Comparison of ENCODE assay signal across 18 mouse cellular contexts in the genomic region with DNA sequence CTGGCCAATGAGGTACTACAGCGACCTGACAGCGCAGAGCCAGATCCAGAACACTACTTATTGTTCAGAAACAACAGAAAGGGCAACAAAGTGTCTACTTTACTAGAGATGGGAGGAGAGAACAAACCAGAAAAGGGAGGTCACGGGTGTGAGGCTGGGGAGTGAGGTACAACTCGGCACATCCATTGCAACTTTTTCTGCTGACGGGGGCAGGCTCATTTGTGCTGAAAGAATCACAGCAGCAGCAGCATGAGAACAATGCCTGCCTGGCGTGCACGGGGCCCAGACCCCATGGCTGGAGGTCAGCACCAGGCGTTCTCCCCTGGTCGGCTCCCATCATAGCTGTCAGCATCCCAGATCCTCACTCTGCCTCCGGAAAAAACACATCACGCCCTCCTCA. TPM values are rescaled to one million over a fixed set of nuclear protein-coding genes. Genes with fewer than 3 reads are reported as not detected.
DNase-seq lines count a peak whose midpoint lies in the region; ATAC-seq lines count a peak whose summit lies in the region.
"Had no signal": no experiment of that assay in that cellular context is flagged by ENCODE, and none has a peak within 500 bp of the region (broad histone marks: within the 10 kb centered on the region; RNA-seq: fewer than 3 reads in every experiment).

No protein-coding gene starts in this region.

- no peak for ATAC-seq in hindbrain, embryonic 13.5 days (ENCODE audit: low FRiP score)
- ATAC-seq in midbrain, embryonic 11.5 days (ENCODE audit: low FRiP score), result no peak
- ATAC-seq in midbrain, embryonic 14.5 days (ENCODE audit: low FRiP score, low TSS enrichment), result no peak
- ATAC-seq in megakaryocyte, adult 5-6 weeks (ENCODE audit: poor library complexity, severe bottlenecking), result no peak
- ATAC-seq: CD4-positive, CD25-positive, alpha-beta regulatory T cell, adult 4 months; forebrain, embryonic 14.5 days; midbrain, embryonic 15.5 days had no signal

- WGBS in hindbrain, embryonic 10.5 days, result 15% methylated on average over 11 of the region's 11 CpGs
- 8% methylated on average over 11 of the region's 11 CpGs for WGBS in hindbrain, embryonic 13.5 days
- 21% methylated on average over 11 of the region's 11 CpGs for WGBS in midbrain, embryonic 11.5 days
- WGBS in midbrain, embryonic 14.5 days, result 16% methylated on average over 11 of the region's 11 CpGs
- WGBS in macrophage (ENCODE audit: missing documents), result 92% methylated on average over 11 of the region's 11 CpGs

- H3K4me1 ChIP-seq in hindbrain, embryonic 10.5 days (replicated peaks), result peaks cover 15% of the 10 kb centered on the region
- peaks cover 16% of the 10 kb centered on the region; the same call in 1 of the 2 replicates for H3K4me1 ChIP-seq in hindbrain, embryonic 13.5 days (replicated peaks)
- H3K4me1 ChIP-seq in midbrain, embryonic 11.5 days (ENCODE audit: control insufficient read depth, insufficient read depth, low read length), result peaks cover 8% of the 10 kb centered on the region
- H3K4me1 ChIP-seq in midbrain, embryonic 14.5 days (ENCODE audit: control insufficient read depth, insufficient read depth, low read length), result 0 out of 2 replicates have a peak, but pooled peaks cover 2% of the 10 kb centered on the region

- H3K27ac ChIP-seq in hindbrain, embryonic 10.5 days, result peak overlapping the region; percentile 66
- no peak overlapping the region for H3K27ac ChIP-seq in hindbrain, embryonic 13.5 days
- H3K27ac ChIP-seq in midbrain, embryonic 11.5 days (ENCODE audit: low read depth, low read length), result no peak overlapping the region
- no peak overlapping the region for H3K27ac ChIP-seq in midbrain, embryonic 14.5 days (replicated peaks; ENCODE audit: low read depth, low read length)
- H3K27ac ChIP-seq in macrophage, result peak overlapping the region; percentile 84
- H3K27ac ChIP-seq: liver, embryonic 15.5 days; midbrain, embryonic 15.5 days; neural tube, embryonic 13.5 days had no signal

- H3K4me3 ChIP-seq in hindbrain, embryonic 10.5 days, result no peak overlapping the region
- no peak overlapping the region for H3K4me3 ChIP-seq in hindbrain, embryonic 13.5 days
- H3K4me3 ChIP-seq in midbrain, embryonic 11.5 days (ENCODE audit: low read depth, low read length), result no peak overlapping the region
- H3K4me3 ChIP-seq in midbrain, embryonic 14.5 days (replicated peaks; ENCODE audit: low read depth, low read length), result no peak overlapping the region
- no peak overlapping the region for H3K4me3 ChIP-seq in macrophage (ENCODE audit: inconsistent target)
- H3K4me3 ChIP-seq: liver, embryonic 15.5 days; midbrain, embryonic 15.5 days; neural tube, embryonic 13.5 days had no signal

- H3K79me2 ChIP-seq in macrophage (ENCODE audit: inconsistent target), result peaks cover 95% of the 10 kb centered on the region

- peak; percentile 17 for DNase-seq in embryo, embryonic 10 days (ENCODE audit: low spot score)
- DNase-seq in embryo, embryonic 9.5 days (ENCODE audit: extremely low spot score), result no peak
- no peak for DNase-seq in hindbrain, embryonic 10.5 days (ENCODE audit: low spot score)
- DNase-seq in midbrain, embryonic 11.5 days (ENCODE audit: low spot score, missing footprints), result no peak
- DNase-seq in midbrain, embryonic 14.5 days, result no peak
- DNase-seq: cerebellum, postnatal 10 days; embryo, embryonic 11 days; kidney, adult 18-20 months; kidney, postnatal 36 days had no signal

- H3K9me3 ChIP-seq in hindbrain, embryonic 10.5 days, result no peaks in the 10 kb centered on the region
- no peaks in the 10 kb centered on the region for H3K9me3 ChIP-seq in hindbrain, embryonic 13.5 days
- H3K9me3 ChIP-seq in midbrain, embryonic 11.5 days (ENCODE audit: control insufficient read depth, low read length), result no peaks in the 10 kb centered on the region
- no peaks in the 10 kb centered on the region for H3K9me3 ChIP-seq in midbrain, embryonic 14.5 days (ENCODE audit: control insufficient read depth, low read length)
- H3K9me3 ChIP-seq: liver, embryonic 15.5 days; midbrain, embryonic 15.5 days; neural tube, embryonic 13.5 days had no signal

- H3K27me3 ChIP-seq in hindbrain, embryonic 10.5 days (ENCODE audit: insufficient read depth, poor library complexity, severe bottlenecking), result peaks cover 10% of the 10 kb centered on the region; the same call in 1 of the 2 replicates
- no peaks in the 10 kb centered on the region for H3K27me3 ChIP-seq in hindbrain, embryonic 13.5 days
- no peaks in the 10 kb centered on the region for H3K27me3 ChIP-seq in midbrain, embryonic 11.5 days (ENCODE audit: control insufficient read depth, insufficient read depth, low read length)
- H3K27me3 ChIP-seq in midbrain, embryonic 14.5 days (ENCODE audit: control insufficient read depth, insufficient read depth, low read length), result no peaks in the 10 kb centered on the region
- H3K27me3 ChIP-seq: liver, embryonic 15.5 days; midbrain, embryonic 15.5 days; neural tube, embryonic 13.5 days had no signal

- H3K9ac ChIP-seq in hindbrain, embryonic 13.5 days, result no peak overlapping the region
- H3K9ac ChIP-seq in midbrain, embryonic 11.5 days (ENCODE audit: low read length), result peak overlapping the region; percentile 16; the same call in 1 of the 2 replicates
- H3K9ac ChIP-seq in midbrain, embryonic 14.5 days (replicated peaks; ENCODE audit: low read length), result no peak overlapping the region
- H3K9ac ChIP-seq: liver, embryonic 15.5 days; midbrain, embryonic 15.5 days had no signal

- H3K36me3 ChIP-seq in hindbrain, embryonic 10.5 days, result no peaks in the 10 kb centered on the region
- no peaks in the 10 kb centered on the region for H3K36me3 ChIP-seq in hindbrain, embryonic 13.5 days
- no peaks in the 10 kb centered on the region for H3K36me3 ChIP-seq in midbrain, embryonic 11.5 days (ENCODE audit: control insufficient read depth, insufficient read depth, low read length)
- no peaks in the 10 kb centered on the region for H3K36me3 ChIP-seq in midbrain, embryonic 14.5 days (ENCODE audit: control insufficient read depth, insufficient read depth, low read length)
- no peaks in the 10 kb centered on the region for H3K36me3 ChIP-seq in macrophage (ENCODE audit: inconsistent target)
- H3K36me3 ChIP-seq: liver, embryonic 15.5 days; midbrain, embryonic 15.5 days; neural tube, embryonic 13.5 days had no signal

- no peak overlapping the region for H3K4me2 ChIP-seq in hindbrain, embryonic 13.5 days
- H3K4me2 ChIP-seq in midbrain, embryonic 11.5 days, result no peak overlapping the region
- no peak overlapping the region for H3K4me2 ChIP-seq in midbrain, embryonic 14.5 days (ENCODE audit: low read length)
- H3K4me2 ChIP-seq: liver, embryonic 15.5 days; midbrain, embryonic 15.5 days; neural tube, embryonic 13.5 days had no signal

RNA-seq across cellular contexts. Expression of a gene that starts 10.1 kb away (rescaled TPM):
- 16.2 and 16.4 TPM in 2 replicates for polyA plus RNA-seq in hindbrain, embryonic 10.5 days (2016; fragmentation: Nextera tagmentation; extraction: Ambion mirVana)
- polyA plus RNA-seq in hindbrain, embryonic 13.5 days (2015; fragmentation: Nextera tagmentation; extraction: Ambion mirVana), result 9.2 and 10.8 TPM in 2 replicates
- 13.5 and 14.5 TPM in 2 replicates for polyA plus RNA-seq in midbrain, embryonic 11.5 days (2014; fragmentation: Nextera tagmentation; extraction: Ambion mirVana)
- 7.2 and 8.6 TPM in 2 replicates for polyA plus RNA-seq in midbrain, embryonic 14.5 days (2014; fragmentation: Nextera tagmentation; extraction: Ambion mirVana)
- 10 to 100 TPM; 11.2 to 85.0 (median 41.0) TPM for total RNA-seq in macrophage (2018; cell fraction: chromatin; rRNA removed)
- 10 to 100 TPM in 12 of 26 experiments, 1 to 10 TPM in 14; 2.1 to 18.6 (median 9.3) TPM for total RNA-seq in macrophage (2018; cell fraction: cytosol; rRNA removed)
- total RNA-seq in macrophage (2018; cell fraction: nucleus; rRNA removed), result 10 to 100 TPM in 20 of 26 experiments, 1 to 10 TPM in 6; 5.9 to 56.9 (median 19.8) TPM
- 10.0 to 13.6 TPM (median 12.2 TPM) in 3 replicates for polyA plus RNA-seq in macrophage (2018)
- 5.4 and 7.2 TPM in 2 replicates for total RNA-seq in megakaryocyte, adult 5-6 weeks (2015)
- 9.7 and 11.1 TPM in 2 replicates for total RNA-seq in megakaryocyte, adult 5-6 weeks (2017)

RNA-seq across cellular contexts. Expression of a gene that starts 56.5 kb away (rescaled TPM):
- polyA plus RNA-seq in hindbrain, embryonic 10.5 days (2016; fragmentation: Nextera tagmentation; extraction: Ambion mirVana), result 0.16 and 0.86 TPM in 2 replicates
- 0.32 and 0.48 TPM in 2 replicates for polyA plus RNA-seq in hindbrain, embryonic 13.5 days (2015; fragmentation: Nextera tagmentation; extraction: Ambion mirVana)
- polyA plus RNA-seq in midbrain, embryonic 11.5 days (2014; fragmentation: Nextera tagmentation; extraction: Ambion mirVana), result 0.14 and 0.28 TPM in 2 replicates
- polyA plus RNA-seq in midbrain, embryonic 14.5 days (2014; fragmentation: Nextera tagmentation; extraction: Ambion mirVana), result 0.12 and 0.19 TPM in 2 replicates
- under 1 TPM in 2 of 26 experiments, not detected in 24; 0.33 to 0.38 TPM for total RNA-seq in macrophage (2018; cell fraction: chromatin; rRNA removed)
- total RNA-seq in macrophage (2018; cell fraction: cytosol; rRNA removed), result under 1 TPM in 18 of 26 experiments, not detected in 8; 0.05 to 0.31 (median 0.15) TPM
- total RNA-seq in macrophage (2018; cell fraction: nucleus; rRNA removed), result under 1 TPM in 2 of 26 experiments, not detected in 24; 0.21 to 0.28 TPM
- 0.11 TPM in 1 of 3 replicates, not detected in the others for polyA plus RNA-seq in macrophage (2018)
- 0.16 TPM in 1 of 2 replicates, not detected in the other for total RNA-seq in megakaryocyte, adult 5-6 weeks (2015)
- 0.20 and 0.77 TPM in 2 replicates for total RNA-seq in megakaryocyte, adult 5-6 weeks (2017)
- total RNA-seq: hematopoietic stem cell, adult 5-6 weeks had no signal
- polyA plus RNA-seq: CD4-positive, CD25-positive, alpha-beta regulatory T cell, adult 4 months had no signal

Comparison
In these comparisons a context has a peak if more than half of its experiments do, and no peak if none do; other contexts are left out.
1. H3K27ac ChIP-seq: peak in hindbrain, embryonic 10.5 days (single experiment) and macrophage (single experiment); none in hindbrain, embryonic 13.5 days (single experiment), midbrain, embryonic 11.5 days (single experiment) and midbrain, embryonic 14.5 days (single experiment).